Mouse (Mus musculus) ES-E14 (cell line): Measurements from ENCODE around the gene Fam13a.

ENCODE experiments used
- CHD2 ChIP-seq: IDR thresholded peaks from 2 replicates; pipeline ENCODE4 v1.6.1; 2014; ENCODE audit warnings: mild to moderate bottlenecking, low read depth, low read length, inconsistent platforms
- HCFC1 ChIP-seq: IDR thresholded peaks from 2 replicates; pipeline ENCODE4 v1.6.1; 2012; ENCODE audit warnings: low read length, inconsistent platforms, borderline replicate concordance; ENCODE audit not compliant: insufficient read depth
- MAFK ChIP-seq: IDR thresholded peaks from 2 replicates; pipeline ENCODE4 v1.6.1; 2014; ENCODE audit warnings: mild to moderate bottlenecking, low read depth, low read length, inconsistent platforms; ENCODE audit not compliant: insufficient read depth
- ZC3H11A ChIP-seq: IDR thresholded peaks from 2 replicates; pipeline ENCODE4 v1.6.1; 2012; ENCODE audit warnings: low read depth, mild to moderate bottlenecking, inconsistent platforms, low read length, borderline replicate concordance
- ZNF384 ChIP-seq: IDR thresholded peaks from 2 replicates; pipeline ENCODE4 v1.6.1; 2012; ENCODE audit warnings: low read depth, low read length, inconsistent platforms

GRCm38 (mm10) chr6:59016336-59016832 is 8.0 kb downstream of the Fam13a start:
- TF ChIP-seq MAFK (no peak), ZNF384 (no peak), ZC3H11A (no peak), HCFC1 (no peak), CHD2 (no peak)
